Mouse (Mus musculus): ENCODE measurements at regions not wholly inside any gene's neighbourhood (a gene's known extent, or its start where the extent isn't known, plus 50 kb on each side); places are given as distances from the start of the nearest gene placed in this dataset.

DNA sequence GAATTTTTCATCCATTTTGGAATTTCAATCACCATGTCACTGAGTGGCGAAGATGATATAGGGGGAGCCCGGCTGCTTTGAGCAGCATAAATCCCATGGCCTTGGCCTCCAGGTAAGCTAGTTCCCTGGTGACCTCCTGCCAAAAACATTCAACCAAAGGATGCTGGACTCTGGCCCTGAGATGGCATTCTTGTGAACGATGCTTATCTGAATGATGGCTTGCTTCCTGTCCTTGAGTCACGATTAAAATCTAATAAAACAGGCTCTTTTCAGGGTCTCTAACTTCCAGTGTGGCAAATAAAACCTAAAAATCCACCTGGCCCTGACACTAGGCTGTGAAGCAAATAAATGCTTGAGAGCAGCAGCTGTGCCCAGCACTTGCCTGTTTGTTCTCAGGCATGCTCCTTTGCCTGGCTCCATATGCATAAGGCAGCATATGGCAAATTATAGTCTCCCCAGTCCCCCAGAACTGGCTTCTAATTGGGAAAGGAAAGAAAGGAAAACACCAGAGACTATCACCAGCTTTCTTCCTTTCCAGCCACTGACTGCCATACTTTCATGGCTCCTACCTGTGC is 193.7 kb downstream of the Gm826 start:
- no peak for TF ChIP-seq UBTF (IDR thresholded peaks at IDR 0.05; ENCODE audit: low read depth, low read length)
- TF ChIP-seq CTCF (conservative IDR thresholded peaks at IDR 0.05 in 1 of 2, IDR thresholded peaks at IDR 0.05 in 1 of 2; ENCODE audit: low read depth in 2 of 2, low read length in 2 of 2) = no peak
- no peak for TF ChIP-seq USF2 (conservative IDR thresholded peaks at IDR 0.05; ENCODE audit: low read depth, low read length)
- no peak for TF ChIP-seq TCF12 (IDR thresholded peaks at IDR 0.05; ENCODE audit: low read depth, low read length)
- no peak for TF ChIP-seq MAFK (IDR thresholded peaks at IDR 0.05; ENCODE audit: insufficient replicate concordance, low read length)
- no peak for TF ChIP-seq POLR2A (IDR thresholded peaks at IDR 0.05; ENCODE audit: low read depth, low read length)
- no peak for TF ChIP-seq POLR2AphosphoS2 (IDR thresholded peaks at IDR 0.05; ENCODE audit: low read depth, low read length)
- TF ChIP-seq MAX (IDR thresholded peaks at IDR 0.05; ENCODE audit: low read length) = no peak
- TF ChIP-seq EP300 (IDR thresholded peaks at IDR 0.05; ENCODE audit: low read length) = no peak
- no peak for TF ChIP-seq CHD2 (IDR thresholded peaks at IDR 0.05; ENCODE audit: low read length)
- TF ChIP-seq TBP (conservative IDR thresholded peaks at IDR 0.05; ENCODE audit: low read depth, low read length) = no peak
- no peak for TF ChIP-seq ZMIZ1 (IDR thresholded peaks at IDR 0.05; ENCODE audit: low read depth, low read length)
- no peak for TF ChIP-seq KAT2A (IDR thresholded peaks at IDR 0.05; ENCODE audit: insufficient replicate concordance, low read length)
- TF ChIP-seq JUN (IDR thresholded peaks at IDR 0.05; ENCODE audit: insufficient read depth, low read depth, low read length) = no peak
